Mouse (Mus musculus) frontal cortex, adult 2 months (tissue): ENCODE data around the gene Sumo1. TPM values are rescaled to one million over a fixed set of nuclear protein-coding genes. Genes with fewer than 3 reads are reported as not detected.

Experiments
- DNase-seq, 2 experiments: peaks; one replicate each; pipeline ENCODE4 v3.0.0; 2022; ENCODE audit warnings: low spot score in 1 of 2; ENCODE audit errors: extremely low spot score in 1 of 2
- polyA plus RNA-seq: library from polyadenylated mRNA; depleted of rRNA; stranded (reverse); fragments of >200 nt; gene quantifications from 2 replicates; pipeline ENCODE4 v1.2.3, GENCODE M21; 2012; rRNA removed

The Sumo1 gene
- polyA plus RNA-seq, 1 experiment = 123 TPM

GRCm38 (mm10) chr1:59563581-59563980 lies 107.1 kb downstream of the Sumo1 start:
- DNase-seq = no peak

- DNase-seq = no peak
These were observed 116.9 kb downstream of the Sumo1 start for GRCm38 (mm10) chr1:59553708-59554107.

GRCm38 (mm10) chr1:59550996-59551395 lies 119.6 kb downstream of the Sumo1 start:
- no peak for DNase-seq

GRCm38 (mm10) chr1:59550227-59550626 lies 120.4 kb downstream of the Sumo1 start:
- DNase-seq = no peak

GRCm38 (mm10) chr1:59549036-59549675 lies 121.5 kb downstream of the Sumo1 start:
- DNase-seq = no peak

GRCm38 (mm10) chr1:59548486-59548885 lies 122.1 kb downstream of the Sumo1 start:
- no peak for DNase-seq

GRCm38 (mm10) chr1:59543911-59544310 lies 126.7 kb downstream of the Sumo1 start:
- DNase-seq = no peak

GRCm38 (mm10) chr1:59542231-59542630 lies 128.4 kb downstream of the Sumo1 start:
- no peak for DNase-seq

GRCm38 (mm10) chr1:59541271-59542020 lies 129.2 kb downstream of the Sumo1 start:
- no peak for DNase-seq

GRCm38 (mm10) chr1:59540537-59541148 lies 130.0 kb downstream of the Sumo1 start:
- no peak for DNase-seq

GRCm38 (mm10) chr1:59538381-59538780 lies 132.3 kb downstream of the Sumo1 start:
- no peak for DNase-seq

Other genes with a start within 250 kb of the Sumo1 start
- 3.6 and 4.8 TPM in 2 replicates for gene Fzd7, start 188.4 kb downstream of the Sumo1 start, polyA plus RNA-seq
- 7.8 and 9.2 TPM in 2 replicates for gene Gm973, start 154.6 kb downstream of the Sumo1 start, polyA plus RNA-seq
- 20.2 and 25.2 TPM in 2 replicates for gene Nop58, start 14.1 kb upstream of the Sumo1 start, polyA plus RNA-seq
- gene Bmpr2, start 92.6 kb upstream of the Sumo1 start, polyA plus RNA-seq = 27.2 and 28.7 TPM in 2 replicates
- gene Fam117b, start 242.2 kb upstream of the Sumo1 start, polyA plus RNA-seq = 27.2 and 28.2 TPM in 2 replicates